Mouse (Mus musculus) inflammation-experienced regulatory T-cells (primary cell): ENCODE results near the gene Phactr1. TPM values are rescaled to one million over a fixed set of nuclear protein-coding genes. Genes with fewer than 3 reads are reported as not detected.

ENCODE experiments used
- polyA plus RNA-seq, 2 experiments: library from polyadenylated mRNA; unstranded; fragments of 100-300 nt; shearing (Covaris generic); gene quantifications; one replicate each; pipeline ENCODE4 v1.2.1; 2017

The Phactr1 gene
- polyA plus RNA-seq = 1 to 10 TPM in 1 of 2 experiments, under 1 TPM in 1; 0.63 to 7.4 TPM

DNA sequence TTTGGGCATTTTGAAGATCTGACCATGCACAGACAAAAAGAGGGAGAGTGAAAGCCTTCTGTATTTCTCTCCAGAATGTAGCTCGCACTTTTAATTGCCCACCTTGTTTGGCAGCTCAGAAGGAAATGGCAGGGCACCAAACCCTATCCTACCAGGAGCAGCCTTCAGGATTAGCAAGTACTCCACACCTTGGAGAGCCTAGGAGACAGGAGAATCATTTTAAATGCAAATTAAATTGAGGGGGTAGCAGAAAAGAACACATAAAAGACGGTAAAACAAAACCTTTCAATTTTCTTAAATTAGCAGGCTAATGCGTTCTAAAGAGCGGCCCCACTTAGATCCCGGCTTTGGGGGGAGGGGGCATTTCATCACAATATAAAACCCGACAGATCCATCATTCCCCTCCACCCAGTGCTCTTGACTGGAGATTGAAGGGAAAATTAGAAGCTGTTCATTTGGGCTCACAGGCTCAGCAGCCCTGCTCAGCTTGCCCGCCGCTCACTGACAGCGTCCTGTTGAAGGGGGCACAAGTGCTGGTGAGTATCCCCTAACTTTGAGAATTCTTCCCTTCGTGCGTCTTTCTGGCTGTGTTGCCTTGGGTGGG, at the start of gene Phactr1:
TSS of gene Phactr1 (plus strand) at position 233 of the 604 bp plus-strand sequence.

GRCm38 (mm10) chr13:43171020-43171710, 490.7 kb downstream of the Phactr1 start, which contains the start of gene Tbc1d7:
Gene Tbc1d7, minus strand, starts transcription at chr13:43171501.

